Mouse (Mus musculus): ENCODE data around the gene Ndufa11. TPM values are rescaled to one million over a fixed set of nuclear protein-coding genes. Genes with fewer than 3 reads are reported as not detected.

The Ndufa11 gene
- polyA plus RNA-seq, 1 experiment, result 907 TPM

DNA sequence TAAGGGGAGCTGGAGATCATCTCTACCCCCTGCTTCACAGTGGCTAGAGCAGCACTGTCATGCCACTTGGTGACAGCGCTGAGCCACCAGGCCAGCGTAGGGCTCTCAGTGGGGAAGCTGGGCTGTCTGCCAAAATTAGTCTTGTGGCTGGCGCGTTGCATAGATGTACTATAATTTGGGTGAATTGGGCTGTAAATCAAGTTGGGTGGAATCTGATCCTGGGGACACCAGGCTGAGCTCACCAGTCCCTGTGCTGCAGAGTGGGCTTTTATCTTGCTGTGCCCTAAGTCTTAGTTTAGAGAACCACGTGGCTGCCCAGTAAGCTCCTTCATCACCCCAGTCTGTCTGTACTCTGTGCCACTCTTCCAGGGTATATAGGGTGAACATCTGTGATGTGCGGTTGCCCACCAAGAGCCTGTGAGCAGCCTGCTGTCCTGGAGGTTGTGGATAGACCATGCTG lies 23.7 kb upstream of the Ndufa11 start:
- H3K36me3 ChIP-seq (ENCODE audit: control insufficient read depth, insufficient read depth, low read length), result no peaks in the 10 kb centered on the region; the same call in 1 of the 2 replicates
- DNase-seq, result peak; percentile 70
- H3K4me3 ChIP-seq (ENCODE audit: insufficient read depth, low read depth, low read length), result no peak overlapping the region
- H3K4me1 ChIP-seq (ENCODE audit: control insufficient read depth, insufficient read depth, low read length), result no peaks in the 10 kb centered on the region
- WGBS, result 25% methylated on average over 6 of the region's 6 CpGs
- H3K27me3 ChIP-seq (replicated peaks; ENCODE audit: control insufficient read depth, insufficient read depth, low read length), result no peaks in the 10 kb centered on the region
- H3K27ac ChIP-seq (ENCODE audit: insufficient read depth, low read depth, low read length), result no peak overlapping the region
- no peak for TF ChIP-seq CTCF (conservative IDR thresholded peaks at IDR 0.05; ENCODE audit: insufficient read depth, insufficient read length, low read depth, low read length)
- no peak for TF ChIP-seq POLR2A (IDR thresholded peaks at IDR 0.05; ENCODE audit: low read depth, low read length)

DNA sequence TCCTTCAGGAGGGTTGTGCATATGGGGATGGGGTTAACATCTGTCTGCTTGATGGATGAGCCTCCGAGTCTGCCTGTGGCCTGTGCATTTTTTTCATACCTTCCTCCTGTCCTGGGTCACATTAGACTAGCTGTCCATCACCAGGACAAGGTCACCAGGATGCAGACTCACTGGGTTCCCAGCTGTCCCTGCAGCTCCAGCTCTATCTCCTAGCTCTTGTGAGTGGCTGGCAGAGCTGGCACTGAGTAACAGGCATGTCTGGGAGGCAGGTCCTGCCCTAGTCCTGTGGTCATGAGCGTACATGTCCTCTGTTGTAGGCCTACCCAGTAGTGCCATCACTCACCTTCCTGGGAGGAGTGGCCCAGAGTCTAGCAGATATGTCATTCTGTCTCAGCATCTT lies 17.1 kb upstream of the Ndufa11 start:
- H3K36me3 ChIP-seq (ENCODE audit: control insufficient read depth, insufficient read depth, low read length), result peaks cover 3% of the 10 kb centered on the region; the same call in 1 of the 2 replicates
- no peak overlapping the region for H3K27ac ChIP-seq (ENCODE audit: insufficient read depth, low read depth, low read length)
- 74% methylated on average over 2 of the region's 2 CpGs for WGBS
- H3K4me3 ChIP-seq (ENCODE audit: insufficient read depth, low read depth, low read length), result no peak overlapping the region
- H3K4me1 ChIP-seq (ENCODE audit: control insufficient read depth, insufficient read depth, low read length), result no peaks in the 10 kb centered on the region
- TF ChIP-seq POLR2A (IDR thresholded peaks at IDR 0.05; ENCODE audit: low read depth, low read length) (no peak), CTCF (conservative IDR thresholded peaks at IDR 0.05; ENCODE audit: insufficient read depth, insufficient read length, low read depth, low read length) (no peak)
- H3K27me3 ChIP-seq (replicated peaks; ENCODE audit: control insufficient read depth, insufficient read depth, low read length), result no peaks in the 10 kb centered on the region
- no peak for DNase-seq

DNA sequence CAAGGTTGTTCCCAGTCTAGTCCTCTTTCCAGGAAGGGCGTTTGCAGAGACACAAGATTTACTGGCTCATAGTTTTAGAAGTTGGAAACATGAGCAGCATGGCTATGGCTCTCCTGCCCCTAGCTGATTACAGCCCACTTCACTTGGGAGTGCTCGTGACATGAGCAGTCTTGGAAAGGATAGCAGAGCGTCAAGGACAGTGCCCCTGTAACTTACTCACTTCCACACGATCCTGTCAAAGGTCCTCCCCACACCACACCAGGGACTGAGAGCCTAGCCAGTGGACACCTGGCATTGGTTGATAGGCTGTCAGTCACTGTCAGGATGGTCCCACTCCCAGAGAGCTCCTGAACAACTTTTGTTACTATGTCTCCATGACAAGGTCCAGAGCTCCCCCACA lies 14.5 kb upstream of the Ndufa11 start:
- TF ChIP-seq POLR2A (IDR thresholded peaks at IDR 0.05; ENCODE audit: low read depth, low read length), result no peak
- no peak overlapping the region for H3K27ac ChIP-seq (ENCODE audit: insufficient read depth, low read depth, low read length)
- DNase-seq, result no peak
- H3K27me3 ChIP-seq (replicated peaks; ENCODE audit: control insufficient read depth, insufficient read depth, low read length), result no peaks in the 10 kb centered on the region
- H3K36me3 ChIP-seq (ENCODE audit: control insufficient read depth, insufficient read depth, low read length), result peaks cover 3% of the 10 kb centered on the region; the same call in 1 of the 2 replicates
- no peaks in the 10 kb centered on the region for H3K4me1 ChIP-seq (ENCODE audit: control insufficient read depth, insufficient read depth, low read length)
- H3K4me3 ChIP-seq (ENCODE audit: insufficient read depth, low read depth, low read length), result no peak overlapping the region
- 58% methylated on average over 4 of the region's 4 CpGs for WGBS

DNA sequence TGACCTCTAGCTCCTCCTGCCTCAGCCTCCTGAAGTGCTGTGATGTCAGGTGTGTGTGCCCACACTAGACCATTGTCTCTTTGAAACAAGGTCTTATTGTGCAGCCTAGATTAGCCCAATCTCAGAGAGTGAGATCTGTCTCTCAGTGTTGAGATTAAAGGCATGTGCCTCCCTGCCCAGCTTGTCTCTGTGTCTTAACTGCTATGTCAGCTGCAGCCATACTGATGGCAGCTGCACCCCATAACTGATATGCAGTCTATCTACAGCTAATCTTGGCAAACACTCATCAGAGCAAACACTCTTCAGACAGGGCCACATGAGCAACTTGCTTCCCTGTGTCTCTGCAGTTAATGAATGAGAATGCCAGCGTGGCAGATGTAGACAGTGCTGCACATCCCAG lies 11.1 kb upstream of the Ndufa11 start:
- H3K27me3 ChIP-seq (replicated peaks; ENCODE audit: control insufficient read depth, insufficient read depth, low read length), result no peaks in the 10 kb centered on the region
- H3K27ac ChIP-seq (ENCODE audit: insufficient read depth, low read depth, low read length), result no peak overlapping the region
- peaks cover 3% of the 10 kb centered on the region; the same call in 1 of the 2 replicates for H3K36me3 ChIP-seq (ENCODE audit: control insufficient read depth, insufficient read depth, low read length)
- TF ChIP-seq POLR2A (IDR thresholded peaks at IDR 0.05; ENCODE audit: low read depth, low read length) (no peak), CTCF (conservative IDR thresholded peaks at IDR 0.05; ENCODE audit: insufficient read depth, insufficient read length, low read depth, low read length) (no peak)
- H3K4me3 ChIP-seq (ENCODE audit: insufficient read depth, low read depth, low read length), result no peak overlapping the region
- WGBS, result 86% methylated on average over 1 of the region's 1 CpGs
- H3K4me1 ChIP-seq (ENCODE audit: control insufficient read depth, insufficient read depth, low read length), result no peaks in the 10 kb centered on the region
- DNase-seq, result no peak

DNA sequence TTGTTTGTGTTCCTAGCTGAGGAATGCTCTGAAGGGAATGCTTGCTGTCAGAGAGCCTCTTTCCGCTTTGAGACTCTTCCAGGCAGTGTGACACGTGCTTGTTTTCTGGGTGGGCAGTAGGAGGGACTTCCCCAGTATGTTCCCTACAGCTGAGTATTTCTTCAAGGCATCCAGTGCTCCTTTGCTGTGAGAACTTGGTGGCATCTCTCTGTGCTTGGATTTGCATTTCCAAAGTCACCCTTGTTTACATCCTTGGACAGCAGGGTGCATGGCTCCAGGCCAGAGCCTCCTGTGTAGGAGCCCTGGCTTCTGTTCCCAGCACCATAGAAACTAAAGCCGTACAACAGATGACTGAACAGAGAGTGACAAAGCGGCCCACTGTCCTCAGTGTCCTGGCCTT lies 8.9 kb upstream of the Ndufa11 start:
- H3K36me3 ChIP-seq (ENCODE audit: control insufficient read depth, insufficient read depth, low read length), result peaks cover 3% of the 10 kb centered on the region; the same call in 1 of the 2 replicates
- no peaks in the 10 kb centered on the region for H3K27me3 ChIP-seq (replicated peaks; ENCODE audit: control insufficient read depth, insufficient read depth, low read length)
- DNase-seq, result no peak
- no peak overlapping the region for H3K27ac ChIP-seq (ENCODE audit: insufficient read depth, low read depth, low read length)
- no peak for TF ChIP-seq CTCF (conservative IDR thresholded peaks at IDR 0.05; ENCODE audit: insufficient read depth, insufficient read length, low read depth, low read length)
- H3K4me1 ChIP-seq (ENCODE audit: control insufficient read depth, insufficient read depth, low read length), result no peaks in the 10 kb centered on the region
- H3K4me3 ChIP-seq (ENCODE audit: insufficient read depth, low read depth, low read length), result no peak overlapping the region
- WGBS, result 78% methylated on average over 4 of the region's 4 CpGs

DNA sequence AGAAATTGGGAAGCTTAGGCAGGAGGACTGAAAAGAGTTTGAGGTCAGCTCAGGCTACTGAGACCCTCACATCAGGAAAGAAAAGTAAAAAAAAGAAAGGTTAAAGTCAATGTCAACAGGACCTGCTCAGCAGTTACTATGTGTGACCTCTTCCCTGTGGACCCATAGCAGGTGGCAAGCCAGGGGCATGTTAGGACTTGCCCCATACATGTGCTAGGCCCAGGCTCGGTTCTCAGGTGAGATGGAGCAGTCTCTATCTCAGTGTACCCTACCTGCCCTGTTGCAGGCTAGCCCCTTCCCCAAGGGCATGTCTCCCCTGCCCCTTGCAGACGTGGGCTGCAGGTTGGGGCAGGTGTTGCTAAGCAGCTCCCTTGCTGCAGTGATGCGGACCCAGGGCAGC lies 7.9 kb upstream of the Ndufa11 start:
- DNase-seq, result no peak
- 86% methylated on average over 3 of the region's 3 CpGs for WGBS
- Histone ChIP-seq H3K36me3 (ENCODE audit: control insufficient read depth, insufficient read depth, low read length) (no peaks in the 10 kb centered on the region; the same call in 1 of the 2 replicates), H3K4me3 (ENCODE audit: insufficient read depth, low read depth, low read length) (no peak overlapping the region), H3K27me3 (replicated peaks; ENCODE audit: control insufficient read depth, insufficient read depth, low read length) (no peaks in the 10 kb centered on the region), H3K4me1 (ENCODE audit: control insufficient read depth, insufficient read depth, low read length) (no peaks in the 10 kb centered on the region), H3K27ac (ENCODE audit: insufficient read depth, low read depth, low read length) (no peak overlapping the region)
- TF ChIP-seq POLR2A (IDR thresholded peaks at IDR 0.05; ENCODE audit: low read depth, low read length) (no peak), CTCF (conservative IDR thresholded peaks at IDR 0.05; ENCODE audit: insufficient read depth, insufficient read length, low read depth, low read length) (no peak)

DNA sequence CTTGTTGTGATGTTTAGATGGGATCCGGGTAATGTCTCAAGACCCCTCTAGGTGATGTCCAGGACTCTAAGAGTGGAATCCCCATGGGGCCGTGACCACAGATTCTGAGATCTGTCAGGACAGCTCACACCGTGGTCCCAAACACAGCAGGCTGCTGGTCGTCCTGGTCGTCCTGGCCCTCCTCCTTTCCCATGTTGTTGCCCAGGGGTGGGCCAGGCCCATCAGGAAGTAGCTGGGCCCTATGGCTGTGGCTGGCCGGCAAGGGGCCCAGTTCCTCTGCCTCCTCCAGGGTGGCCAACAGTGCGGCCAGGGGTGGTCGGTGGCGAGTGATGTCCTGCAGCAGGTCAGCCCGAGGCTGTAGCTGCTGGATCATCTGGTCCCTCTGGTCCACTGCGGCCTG lies 2.2 kb upstream of the Ndufa11 start:
- H3K36me3 ChIP-seq (ENCODE audit: control insufficient read depth, insufficient read depth, low read length), result no peaks in the 10 kb centered on the region
- no peak for DNase-seq
- 79% methylated on average over 11 of the region's 11 CpGs for WGBS
- peaks cover 7% of the 10 kb centered on the region; the same call in 1 of the 2 replicates for H3K4me1 ChIP-seq (ENCODE audit: control insufficient read depth, insufficient read depth, low read length)
- no peaks in the 10 kb centered on the region for H3K27me3 ChIP-seq (replicated peaks; ENCODE audit: control insufficient read depth, insufficient read depth, low read length)
- TF ChIP-seq POLR2A (IDR thresholded peaks at IDR 0.05; ENCODE audit: low read depth, low read length) (no peak), CTCF (conservative IDR thresholded peaks at IDR 0.05; ENCODE audit: insufficient read depth, insufficient read length, low read depth, low read length) (no peak)
- no peak overlapping the region for H3K27ac ChIP-seq (ENCODE audit: insufficient read depth, low read depth, low read length)
- H3K4me3 ChIP-seq (ENCODE audit: insufficient read depth, low read depth, low read length), result no peak overlapping the region

Measured in kidney, adult 2 months (tissue).